Mouse (Mus musculus) spleen, adult 2 months (tissue): Measurements from ENCODE around the gene Tmem59.

ENCODE experiments used
- CTCF ChIP-seq: fragments of 200-500 bp; IDR thresholded peaks from 2 replicates; pipeline ENCODE4 v1.5.1; 2011; ENCODE audit warnings: mild to moderate bottlenecking, inconsistent platforms; ENCODE audit not compliant: insufficient read depth, insufficient read length, insufficient replicate concordance; ENCODE audit errors: extremely low read depth
- POLR2A ChIP-seq: fragments of 200-500 bp; IDR thresholded peaks from 2 replicates; pipeline ENCODE4 v1.6.1; 2011; ENCODE audit warnings: low read depth, low read length, inconsistent platforms

DNA sequence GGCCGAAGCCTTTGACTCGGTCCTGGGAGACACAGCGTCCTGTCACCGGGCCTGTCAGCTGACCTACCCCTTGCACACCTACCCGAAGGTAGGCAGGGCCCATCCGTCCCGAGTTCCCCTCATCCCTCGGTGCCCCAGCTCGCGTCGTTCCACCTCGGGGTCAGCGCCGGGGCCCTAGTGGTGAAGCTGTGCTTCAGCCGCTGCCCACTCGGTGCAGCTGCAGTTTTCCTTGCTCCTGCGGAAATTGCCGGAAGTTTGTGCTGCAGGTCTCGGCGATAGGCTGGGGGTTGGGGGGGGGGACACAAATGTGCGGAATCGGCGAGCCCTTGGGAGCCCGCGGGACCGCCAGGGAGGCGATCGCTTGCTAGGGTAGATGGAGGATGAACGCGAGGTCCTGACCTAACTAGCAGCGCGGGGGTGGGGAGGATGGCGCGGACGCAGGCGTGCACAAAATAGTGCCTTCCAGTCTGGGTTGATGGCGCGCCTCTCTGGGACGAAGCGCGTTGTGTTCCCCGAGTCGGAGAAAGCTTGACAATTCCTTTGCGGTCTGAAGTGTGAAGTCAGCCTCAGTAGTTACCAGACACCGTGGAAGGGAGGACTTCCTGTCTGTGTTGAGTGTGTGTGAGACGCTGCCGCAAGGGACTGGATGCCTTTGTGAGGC lies 761 bp downstream of the Tmem59 start, which contains the start of gene Tceanc2:
- no peak for TF ChIP-seq CTCF
- TF ChIP-seq POLR2A = no peak
